Comparison of ENCODE assay signal across 10 mouse cellular contexts in the genomic region with DNA sequence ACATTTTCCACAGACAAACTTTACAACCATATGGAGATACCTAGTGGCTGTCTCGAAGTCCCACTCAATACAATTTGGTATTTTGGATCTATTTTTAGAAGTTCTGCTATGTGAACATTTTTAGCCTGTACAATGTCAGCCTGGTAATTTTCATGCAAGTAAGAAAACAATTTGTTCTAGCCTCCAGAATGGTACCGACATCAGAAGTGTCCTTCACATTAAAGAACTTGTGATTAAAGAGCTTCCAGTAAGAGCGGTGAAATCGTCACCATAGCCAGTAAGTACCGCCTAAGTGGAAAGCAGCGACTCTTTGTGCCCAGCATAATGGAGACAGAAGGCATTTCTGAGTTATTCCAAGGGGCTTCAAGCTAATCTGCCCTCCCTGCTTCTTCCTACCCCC.
"Had no signal": no experiment of that assay in that cellular context is flagged by ENCODE, and none has a peak within 500 bp of the region (broad histone marks: within the 10 kb centered on the region; RNA-seq: fewer than 3 reads in every experiment).

No protein-coding gene starts in this region.

- ATAC-seq: midbrain, embryonic 13.5 days had no signal

- H3K27ac ChIP-seq: liver, embryonic 15.5 days; midbrain, embryonic 13.5 days had no signal

- H3K9ac ChIP-seq: liver, embryonic 15.5 days; lung, embryonic 14.5 days; midbrain, embryonic 13.5 days had no signal

- DNase-seq: kidney, postnatal 25 days; left cerebral cortex, postnatal 4 days; lung, embryonic 14.5 days; lung, postnatal 14 days; right cerebral cortex, adult 18-20 months; right cerebral cortex, postnatal 25 days; thymus, postnatal 4 days had no signal

- H3K9me3 ChIP-seq: liver, embryonic 15.5 days; midbrain, embryonic 13.5 days had no signal

- H3K4me2 ChIP-seq: liver, embryonic 11.5 days; liver, embryonic 15.5 days; lung, embryonic 14.5 days; midbrain, embryonic 13.5 days had no signal

- H3K4me3 ChIP-seq: liver, embryonic 15.5 days; midbrain, embryonic 13.5 days had no signal

- H3K36me3 ChIP-seq: liver, embryonic 15.5 days; midbrain, embryonic 13.5 days had no signal

- H3K27me3 ChIP-seq: midbrain, embryonic 13.5 days had no signal

- H3K4me1 ChIP-seq: liver, embryonic 15.5 days had no signal
